Mouse (Mus musculus): Measurements from ENCODE around the gene Tmem184c. TPM values are rescaled to one million over a fixed set of nuclear protein-coding genes. Genes with fewer than 3 reads are reported as not detected.

The Tmem184c gene
- polyA plus RNA-seq, 1 experiment from 2014 or later = 3.4 TPM

Other genes with a start within 250 kb of the Tmem184c start
- gene Arhgap10, start 92.7 kb downstream of the Tmem184c start, polyA plus RNA-seq (2015; fragmentation: Nextera tagmentation; extraction: Ambion mirVana) = 5.5 and 5.8 TPM in 2 replicates
- 7.6 and 8.0 TPM in 2 replicates for gene Prmt9, start 61.3 kb downstream of the Tmem184c start, polyA plus RNA-seq (2015; fragmentation: Nextera tagmentation; extraction: Ambion mirVana)
- 3.0 TPM in 2 replicates for gene Ednra, start 113.8 kb upstream of the Tmem184c start, polyA plus RNA-seq (2015; fragmentation: Nextera tagmentation; extraction: Ambion mirVana)